Mouse (Mus musculus) thymus, adult 2 months (tissue): ENCODE data around the gene Rbm4b.

ENCODE experiments used
- CTCF ChIP-seq: fragments of 200-500 bp; IDR thresholded peaks from 2 replicates; pipeline ENCODE4 v1.5.1; 2012; ENCODE audit warnings: mild to moderate bottlenecking, control low read depth, low read length, moderate library complexity, borderline replicate concordance; ENCODE audit not compliant: control insufficient read depth, poor library complexity, insufficient read depth; ENCODE audit errors: extremely low read depth
- POLR2A ChIP-seq: fragments of 200-500 bp; IDR thresholded peaks from 2 replicates; pipeline ENCODE4 v1.6.1; 2012; ENCODE audit warnings: mild to moderate bottlenecking, low read length, control low read depth, moderate library complexity; ENCODE audit not compliant: control insufficient read depth, poor library complexity, insufficient read depth; ENCODE audit errors: extremely low read depth

DNA sequence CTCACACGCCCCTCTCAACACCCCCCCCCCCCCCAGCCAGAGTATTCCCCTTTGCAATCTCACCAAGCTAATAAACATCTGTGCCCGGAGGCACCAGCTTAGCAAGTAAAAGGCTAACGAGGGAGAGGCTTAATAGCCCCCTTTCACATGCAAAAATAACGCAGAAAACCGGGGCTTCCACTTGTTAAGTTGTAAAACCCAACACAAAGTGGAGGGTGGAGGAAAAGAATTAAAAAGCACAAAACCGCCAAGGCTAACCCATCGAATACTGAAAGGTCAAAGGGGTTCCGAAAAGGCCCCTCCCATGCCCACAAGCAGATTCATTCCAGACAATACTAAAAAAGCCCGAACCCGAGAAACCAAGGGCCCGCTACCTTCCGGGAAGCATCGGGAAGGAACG is 54.0 kb downstream of the Rbm4b start:
- TF ChIP-seq POLR2A (no peak), CTCF (no peak)
